Mouse (Mus musculus): ENCODE results near the gene Flcn.
"Not testable (repeated sequence)": the region's sequence is repeated elsewhere in the genome, so short reads cannot be mapped to it uniquely, and the experiment has no call there.

Flcn gene

GRCm38 (mm10) chr11:59809670-59810474, at the start of gene Flcn:
Gene Flcn (minus strand): TSS chr11:59810016.
- in situ Hi-C loops (cut with MboI), result no loop called here

- in situ Hi-C loops (cut with MboI), result no loop called here
These were observed 43.0 kb upstream of the Flcn start for GRCm38 (mm10) chr11:59852865-59853264.

DNA sequence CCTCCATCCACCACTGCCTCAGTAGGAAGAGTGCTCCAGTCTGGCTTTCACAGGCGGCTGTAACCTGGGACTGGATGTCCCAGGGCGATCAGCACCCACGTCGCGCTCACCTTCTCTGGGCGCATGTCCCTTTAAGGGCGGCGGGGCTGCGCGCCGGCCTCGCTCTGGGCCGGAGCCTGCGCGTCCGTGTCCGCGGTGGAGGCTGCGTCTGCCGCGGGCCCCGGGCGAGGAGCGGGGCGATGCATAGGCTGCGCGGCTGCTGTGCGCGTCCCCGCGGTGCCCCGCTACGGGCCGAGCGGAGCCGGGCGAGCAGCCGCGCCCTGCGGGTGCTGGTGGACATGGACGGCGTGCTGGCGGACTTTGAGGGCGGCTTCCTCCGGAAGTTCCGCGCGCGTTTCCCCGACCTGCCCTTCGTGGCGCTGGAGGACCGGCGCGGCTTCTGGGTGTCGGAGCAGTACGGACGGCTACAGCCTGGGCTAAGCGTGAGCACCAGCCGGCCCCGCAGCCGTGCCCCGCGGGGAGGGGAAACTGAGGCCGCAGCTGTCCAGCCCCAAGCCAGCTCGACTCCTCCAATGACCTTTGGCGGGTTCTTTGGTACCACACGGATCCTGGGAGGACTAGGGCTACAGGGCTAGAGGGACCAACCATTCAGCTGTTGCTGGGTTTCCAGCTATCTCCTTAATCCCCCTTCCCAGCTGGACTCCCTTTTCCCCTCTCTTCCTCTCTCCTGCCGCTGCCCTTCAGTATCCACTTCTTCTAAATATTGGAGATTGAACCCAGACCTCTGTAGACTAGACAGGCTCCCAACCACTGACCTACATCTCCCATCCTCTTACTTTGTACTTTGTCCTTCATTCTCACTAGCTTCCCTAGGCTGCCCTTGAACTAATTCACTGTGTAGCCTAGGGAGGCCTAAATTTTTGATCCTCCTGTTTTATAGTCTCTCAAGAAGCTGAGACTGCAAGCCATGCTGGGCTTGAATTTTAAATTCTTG, 38.4 kb upstream of the Flcn start:
- in situ Hi-C loops (cut with MboI), result no loop called here

DNA sequence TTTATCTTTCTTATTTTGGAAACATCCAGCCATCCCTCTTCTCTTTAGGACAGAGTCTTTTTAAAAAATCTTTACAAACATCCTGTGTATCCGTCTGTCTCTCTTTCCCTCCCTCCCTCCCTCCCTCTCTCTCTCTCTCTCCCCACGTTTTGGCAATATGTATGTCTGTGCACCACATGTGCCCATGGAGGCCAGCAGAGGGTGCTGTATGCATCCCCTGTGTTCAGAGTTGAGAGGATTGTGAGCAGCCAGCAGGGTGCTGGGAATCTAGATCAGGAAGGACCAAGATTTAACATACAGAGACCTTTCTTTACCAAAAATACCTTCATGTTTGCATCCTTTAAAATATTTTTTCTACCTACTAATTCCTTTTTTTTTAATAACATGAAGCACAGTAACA, 37.3 kb upstream of the Flcn start:
- in situ Hi-C loops (cut with MboI), result no loop called here

GRCm38 (mm10) chr11:59846311-59846710, 36.5 kb upstream of the Flcn start:
- in situ Hi-C loops (cut with MboI), result no loop called here

DNA sequence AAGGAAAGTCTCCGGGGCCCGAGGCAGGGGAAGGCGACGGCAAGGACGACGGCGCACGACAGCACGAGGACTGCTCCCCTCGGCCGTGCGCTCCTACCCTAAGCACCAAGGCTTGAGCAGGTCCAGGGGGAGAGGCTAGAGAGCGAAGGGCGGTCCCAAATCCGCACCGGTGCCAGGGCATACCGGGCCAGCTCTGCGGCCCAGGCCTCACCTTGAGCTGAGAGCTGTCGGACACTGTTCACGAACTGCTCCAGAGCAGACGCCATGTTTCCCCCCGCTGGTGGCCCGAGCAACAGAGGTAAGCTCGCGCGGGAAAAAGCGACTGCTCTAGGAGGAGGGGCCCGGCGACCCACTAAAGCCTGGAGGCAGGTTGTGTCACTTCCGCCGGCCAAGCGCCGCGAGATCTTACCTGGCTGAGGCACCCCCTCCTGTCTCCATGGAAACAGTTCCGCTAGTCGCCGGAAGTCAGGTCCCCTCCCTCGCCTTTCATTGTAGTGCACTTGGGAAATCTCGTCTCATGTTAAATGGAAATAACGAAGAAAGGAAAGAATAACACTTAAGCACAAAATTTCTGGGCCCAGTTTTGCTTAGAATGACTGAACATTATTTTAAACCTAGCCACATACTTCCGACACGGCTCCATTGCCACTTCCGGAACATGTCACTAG, 29.8 kb upstream of the Flcn start, which contains the start of gene Cops3:
Gene Cops3 (minus strand): TSS at position 380 of the 668 bp plus-strand sequence.
- in situ Hi-C loops (cut with MboI), result no loop called here

GRCm38 (mm10) chr11:59839008-59839458, 29.2 kb upstream of the Flcn start, which contains the start of gene Nt5m:
Gene Nt5m (plus strand): TSS chr11:59839447.
- in situ Hi-C loops (cut with MboI), result no loop called here

DNA sequence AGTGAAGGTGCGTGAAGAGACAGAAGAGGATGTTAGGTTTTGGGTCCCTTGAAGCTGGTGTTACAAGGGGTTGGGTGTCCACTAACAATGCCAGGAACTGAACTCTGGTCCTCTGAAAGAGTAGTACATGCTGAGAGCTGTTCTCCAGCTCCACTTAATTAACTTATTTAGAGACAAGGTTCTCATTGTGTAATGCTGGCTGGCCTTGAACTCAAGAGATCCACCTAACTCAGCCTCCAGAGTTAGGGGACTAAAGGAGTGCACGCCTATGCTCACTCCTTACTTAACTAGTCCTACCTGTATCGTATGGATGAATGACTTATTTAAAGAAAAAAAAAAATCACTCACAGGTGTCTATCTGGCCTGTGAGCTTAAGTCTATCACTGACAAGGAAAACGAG, 28.6 kb upstream of the Flcn start:
- in situ Hi-C loops (cut with MboI), result no loop called here

DNA sequence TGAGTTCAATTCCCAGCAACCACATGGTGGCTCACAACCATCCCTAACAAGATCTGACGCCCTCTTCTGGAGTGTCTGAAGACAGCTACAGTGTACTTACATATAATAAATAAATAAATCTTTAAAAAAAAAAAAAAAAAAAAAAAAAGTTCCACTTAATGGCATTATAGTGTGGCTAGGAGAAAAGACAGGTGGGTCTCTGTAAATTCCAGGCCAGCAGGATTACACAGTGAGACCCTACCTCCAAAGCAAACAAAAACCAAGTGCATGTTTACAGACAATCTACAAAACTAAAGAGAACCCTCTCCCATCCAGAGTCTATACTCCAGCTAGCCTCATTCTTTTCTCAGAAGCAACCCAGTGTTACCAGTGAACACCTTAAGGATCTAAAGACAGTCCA, 28.0 kb upstream of the Flcn start:
- in situ Hi-C loops (cut with MboI), result not testable (repeated sequence)

- in situ Hi-C loops (cut with MboI), result no loop called here
These were observed 11.8 kb upstream of the Flcn start for GRCm38 (mm10) chr11:59821625-59822024.

GRCm38 (mm10) chr11:59817916-59818315, 8.1 kb upstream of the Flcn start:
- in situ Hi-C loops (cut with MboI), result no loop called here

DNA sequence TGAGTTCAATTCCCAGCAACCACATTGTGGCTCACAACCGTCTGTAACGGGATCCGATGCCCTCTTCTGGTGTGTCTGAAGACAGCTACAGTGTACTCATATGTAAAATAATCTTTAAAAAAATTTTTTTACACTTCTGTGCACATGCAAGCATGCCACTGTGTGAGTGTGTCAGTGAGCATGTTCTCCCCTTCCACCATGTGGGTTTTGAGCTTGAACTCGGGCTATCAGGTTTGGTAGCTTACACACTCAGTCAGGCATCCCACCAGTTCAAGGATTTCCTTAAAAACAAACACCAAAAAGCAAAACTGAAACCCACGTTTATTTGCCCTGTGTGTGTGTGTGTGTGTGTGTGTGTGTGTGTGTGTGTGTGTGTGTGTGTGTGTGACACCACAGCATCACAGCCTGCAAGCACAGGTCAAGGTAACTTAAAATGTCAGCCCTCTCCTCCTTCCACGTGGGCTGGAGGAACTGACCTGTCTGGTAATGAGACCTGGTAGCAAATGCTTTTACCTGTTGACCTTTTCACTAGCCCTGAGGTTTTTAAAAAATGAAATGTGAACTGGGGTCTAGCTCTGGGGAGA, 5.8 kb upstream of the Flcn start:
- in situ Hi-C loops (cut with MboI), result no loop called here

DNA sequence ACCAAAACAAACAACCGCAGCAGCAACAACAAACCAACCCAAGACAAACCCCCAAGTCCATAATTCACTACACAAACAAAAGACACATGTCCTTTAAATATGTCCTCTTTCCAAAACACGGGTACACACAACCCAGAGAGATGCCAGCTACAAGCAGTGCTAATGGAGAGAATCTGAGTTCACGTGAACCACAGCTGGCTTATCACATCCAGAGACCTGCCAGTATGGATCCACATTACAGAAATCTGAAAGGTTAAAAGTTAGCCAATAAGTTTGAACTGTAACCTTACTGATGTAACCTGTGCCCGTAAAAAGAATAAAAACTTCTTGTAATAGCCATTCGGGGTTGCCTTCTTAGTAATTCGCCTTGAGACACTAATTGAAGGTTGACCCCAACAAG, 5.1 kb upstream of the Flcn start:
- in situ Hi-C loops (cut with MboI), result no loop called here

DNA sequence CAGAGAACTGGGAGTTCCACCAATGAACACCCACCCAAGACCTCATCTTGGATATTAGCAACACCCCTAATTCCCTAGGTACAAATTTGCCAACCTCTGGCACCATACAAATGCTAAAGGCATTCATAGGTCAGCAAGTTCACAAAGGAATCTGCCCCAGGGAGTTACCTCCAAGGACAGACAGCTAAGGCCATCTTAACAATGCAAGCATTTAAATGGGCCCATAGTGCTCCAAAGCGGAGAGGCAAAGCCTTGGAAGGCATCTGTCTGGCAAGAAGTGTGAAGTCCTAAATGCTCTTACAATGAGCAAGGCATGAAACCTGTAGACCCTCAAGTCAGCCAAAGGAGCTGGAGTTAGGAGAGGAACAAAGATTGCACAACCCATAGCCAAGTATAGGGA, 4.5 kb upstream of the Flcn start:
- in situ Hi-C loops (cut with MboI), result no loop called here

- in situ Hi-C loops (cut with MboI), result no loop called here
These were observed 3.5 kb upstream of the Flcn start for GRCm38 (mm10) chr11:59813276-59813675.

GRCm38 (mm10) chr11:59811211-59811610, 1.4 kb upstream of the Flcn start:
- in situ Hi-C loops (cut with MboI), result no loop called here

DNA sequence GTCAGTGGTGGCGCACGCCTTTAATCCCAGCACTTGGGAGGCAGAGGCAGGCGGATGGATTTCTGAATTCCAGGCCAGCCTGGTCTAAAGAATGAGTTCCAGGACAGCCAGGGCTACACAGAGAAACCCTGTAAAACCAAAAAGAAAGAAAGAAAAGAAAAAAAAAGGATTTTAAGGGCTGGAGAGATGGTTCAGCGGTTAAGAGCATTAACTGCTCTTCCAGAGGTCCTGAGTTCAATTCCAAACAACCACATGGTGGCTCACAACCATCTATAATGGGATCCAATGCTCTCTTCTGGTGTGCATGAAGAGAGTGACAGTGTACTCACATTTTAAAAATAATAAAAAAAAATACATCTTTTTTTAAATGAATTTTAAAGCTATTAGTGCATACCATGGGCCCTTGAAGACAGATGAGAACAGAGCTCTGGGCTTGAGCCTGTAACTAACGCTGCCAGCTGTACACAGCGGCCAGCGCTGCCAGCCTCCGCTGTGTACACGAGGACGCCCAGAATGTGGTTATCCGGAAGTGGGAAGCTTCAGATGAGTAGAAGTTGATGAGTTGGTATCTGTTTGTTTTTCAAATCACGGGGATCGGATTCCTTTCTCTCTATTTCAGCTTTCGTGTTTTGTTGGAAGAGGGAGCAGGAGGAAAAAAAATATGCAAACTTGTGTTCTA, 803 bp upstream of the Flcn start:
- in situ Hi-C loops (cut with MboI), result no loop called here

DNA sequence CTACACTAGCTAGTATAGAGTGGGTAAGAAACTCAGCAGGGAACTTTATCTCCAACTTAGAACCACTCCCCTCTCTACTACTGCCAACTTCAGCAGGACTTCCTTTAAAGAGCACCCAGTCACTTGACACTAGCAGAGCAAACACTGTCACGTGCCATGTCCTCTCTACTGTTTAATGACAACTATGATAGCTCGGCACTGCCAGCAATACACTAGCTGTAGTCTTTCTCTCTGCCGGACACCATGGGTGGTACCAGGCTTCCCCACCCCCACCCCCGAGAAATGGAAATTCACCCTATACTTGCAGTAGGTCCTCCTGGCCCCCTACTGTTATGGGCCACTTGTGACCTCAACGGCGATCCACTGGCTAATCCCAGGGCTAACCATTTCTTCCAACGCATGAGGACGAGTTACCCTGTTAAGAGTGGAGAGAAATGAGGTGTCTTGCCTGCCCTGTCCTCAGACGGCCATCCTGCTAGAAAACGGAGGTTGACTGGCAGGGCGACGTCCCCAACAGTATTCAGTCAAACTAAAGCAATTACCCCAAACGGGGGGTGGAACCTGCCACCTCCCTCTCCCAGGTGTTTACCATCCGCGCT, 646 bp downstream of the Flcn start:
- in situ Hi-C loops (cut with MboI), result no loop called here

DNA sequence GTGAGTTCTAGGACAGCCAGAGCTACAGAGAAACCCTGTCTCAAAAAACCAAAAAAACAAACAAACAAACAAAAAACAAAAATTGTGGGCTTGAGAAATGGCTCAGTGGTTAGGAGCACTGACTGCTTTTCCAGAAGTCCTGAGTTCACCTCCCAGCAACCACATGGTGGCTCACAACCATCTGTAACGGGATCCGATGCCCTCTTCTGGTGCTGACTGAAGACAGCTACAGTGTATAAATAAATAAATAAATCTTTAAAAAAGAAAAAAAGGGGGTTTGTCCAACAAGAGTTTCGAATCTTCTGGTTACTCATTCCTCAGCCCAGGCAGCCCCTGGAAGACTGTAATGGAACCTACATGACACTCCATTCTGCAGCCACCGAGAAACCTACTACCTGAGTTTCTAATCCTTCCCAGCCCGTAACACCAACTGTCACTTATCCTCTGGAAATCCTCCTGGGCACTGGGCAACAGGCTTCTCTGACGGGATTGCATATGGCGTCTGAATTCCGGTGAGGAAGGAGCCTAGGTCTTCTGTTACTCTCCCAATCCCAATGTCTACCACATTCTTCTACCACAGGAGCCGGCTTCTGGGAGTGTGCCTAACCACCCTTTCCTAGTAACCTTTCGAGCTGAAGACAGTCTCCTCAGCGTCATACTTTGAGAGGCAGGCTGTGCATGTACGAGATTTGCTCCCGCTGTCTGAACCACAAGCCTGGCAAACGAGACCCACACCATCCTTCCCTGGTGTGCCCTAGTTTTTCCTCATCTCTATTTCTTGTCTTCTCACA, 1.5 kb downstream of the Flcn start:
- in situ Hi-C loops (cut with MboI), result no loop called here

DNA sequence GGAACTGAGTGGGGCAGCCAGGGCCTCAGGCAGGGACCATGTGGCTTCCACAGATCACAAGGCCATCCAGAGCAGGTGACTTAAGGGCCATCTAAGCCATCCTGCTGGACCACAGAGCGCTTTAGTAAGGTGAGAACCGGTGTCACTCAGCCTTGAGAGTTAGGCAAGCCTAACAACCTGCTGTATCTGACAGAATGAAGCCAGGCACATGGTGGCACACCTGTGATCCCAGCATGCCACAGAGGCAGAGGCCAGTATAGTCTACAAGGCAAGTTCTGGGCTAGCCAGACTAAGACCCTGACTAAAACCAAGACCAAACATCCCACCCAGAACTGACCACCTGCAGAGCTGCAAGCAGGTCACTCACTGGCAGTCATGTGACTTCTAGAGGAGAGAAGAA, 4.2 kb downstream of the Flcn start:
- in situ Hi-C loops (cut with MboI), result no loop called here
